Mouse (Mus musculus) small intestine, adult 2 months (tissue): ENCODE measurements around the gene Nsf. TPM values are rescaled to one million over a fixed set of nuclear protein-coding genes. Genes with fewer than 3 reads are reported as not detected.

Experiments used
- H3K27ac ChIP-seq: fragments of 200-500 bp; 2 replicates; pipeline ENCODE4 v1.5.1; 2012; ENCODE audit warnings: low read depth, low read length, control low read depth, inconsistent platforms; ENCODE audit not compliant: insufficient read depth
- H3K27me3 ChIP-seq: fragments of 200-500 bp; 2 replicates; pipeline ENCODE4 v1.6.1; 2012; ENCODE audit warnings: mild to moderate bottlenecking, moderate library complexity, low read length, inconsistent platforms; ENCODE audit not compliant: control insufficient read depth, insufficient read depth
- H3K36me3 ChIP-seq: fragments of 200-500 bp; 2 replicates; pipeline ENCODE4 v1.6.1; 2012; ENCODE audit warnings: mild to moderate bottlenecking, low read length, control low read depth, inconsistent platforms; ENCODE audit not compliant: control insufficient read depth, insufficient read depth
- H3K4me1 ChIP-seq: fragments of 200-500 bp; 2 replicates; pipeline ENCODE4 v1.6.1; 2012; ENCODE audit warnings: low read length, inconsistent platforms, mixed read lengths; ENCODE audit not compliant: control insufficient read depth, insufficient read depth, insufficient read length
- H3K4me3 ChIP-seq: fragments of 200-500 bp; 2 replicates; pipeline ENCODE4 v1.5.1; 2012; ENCODE audit warnings: low read depth, mild to moderate bottlenecking, control low read depth, inconsistent platforms, low read length, moderate library complexity
- CTCF ChIP-seq: fragments of 200-500 bp; IDR thresholded peaks from 2 replicates; pipeline ENCODE4 v1.5.1; 2012; ENCODE audit warnings: low read depth, mild to moderate bottlenecking, control low read depth, inconsistent platforms, low read length, moderate library complexity, mixed read lengths; ENCODE audit not compliant: insufficient replicate concordance, insufficient read length; ENCODE audit errors: extremely low read depth
- POLR2A ChIP-seq: fragments of 200-500 bp; IDR thresholded peaks from 2 replicates; pipeline ENCODE4 v1.6.1; 2012; ENCODE audit warnings: low read depth, mild to moderate bottlenecking, control low read depth, inconsistent platforms, low read length, moderate library complexity
- WGBS: fragments of 180-500 bp; shearing (Covaris S2); methylation state at CpG from one replicate; pipeline ENCODE4 v1.1.7; 2018; 5-methylcytosine and 5-hydroxymethylcytosine counted together
- polyA plus RNA-seq: library from polyadenylated mRNA; depleted of rRNA; stranded (reverse); fragments of >200 nt; gene quantifications from 2 replicates; pipeline ENCODE4 v1.2.3, GENCODE M21; 2012

Nsf gene
- polyA plus RNA-seq, 1 experiment: 25.8 TPM

- WGBS: 82% methylated on average over 4 of the region's 4 CpGs
- no peaks in the 10 kb centered on the region for H3K27me3 ChIP-seq
- peaks cover 16% of the 10 kb centered on the region for H3K36me3 ChIP-seq
- H3K4me3 ChIP-seq: no peak overlapping the region
- H3K4me1 ChIP-seq: peaks cover 2% of the 10 kb centered on the region; the same call in 1 of the 2 replicates
- TF ChIP-seq CTCF: no peak
- TF ChIP-seq POLR2A: no peak
- no peak overlapping the region for H3K27ac ChIP-seq
Measured at GRCm38 (mm10) chr11:103864486-103864885, 89.4 kb downstream of the Nsf start.

GRCm38 (mm10) chr11:103862951-103863350 lies 90.9 kb downstream of the Nsf start:
- no peak overlapping the region for H3K27ac ChIP-seq
- no peak overlapping the region for H3K4me3 ChIP-seq
- 71% methylated on average over 8 of the region's 8 CpGs for WGBS
- H3K27me3 ChIP-seq: no peaks in the 10 kb centered on the region
- no peak for TF ChIP-seq CTCF
- peaks cover 25% of the 10 kb centered on the region for H3K36me3 ChIP-seq
- H3K4me1 ChIP-seq: no peaks in the 10 kb centered on the region

- TF ChIP-seq CTCF: no peak
- no peak for TF ChIP-seq POLR2A
- WGBS: 52% methylated on average over 4 of the region's 4 CpGs
Measured at GRCm38 (mm10) chr11:103859933-103860610, 93.8 kb downstream of the Nsf start.

DNA sequence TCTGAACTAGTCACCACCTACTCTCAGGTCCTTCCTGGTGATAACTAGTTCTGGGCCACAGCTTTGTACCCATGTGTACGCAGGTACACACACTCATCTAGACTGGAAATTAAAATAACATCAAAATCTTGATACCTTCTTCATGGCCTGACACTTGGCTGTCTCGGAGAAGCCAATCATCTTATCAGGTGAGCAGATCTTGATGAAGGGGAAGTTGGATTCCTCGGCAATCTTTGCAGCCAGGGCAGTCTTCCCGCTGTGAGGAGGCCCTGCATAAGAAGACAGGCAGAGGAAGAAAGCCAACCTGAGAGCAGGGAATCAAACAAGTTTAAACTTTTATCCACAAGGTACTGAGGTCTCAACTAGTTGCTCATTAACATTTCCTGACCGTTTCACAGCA lies 95.1 kb downstream of the Nsf start:
- WGBS: 53% methylated on average over 5 of the region's 5 CpGs
- peaks cover 37% of the 10 kb centered on the region for H3K36me3 ChIP-seq
- no peak overlapping the region for H3K27ac ChIP-seq
- no peak overlapping the region for H3K4me3 ChIP-seq
- TF ChIP-seq POLR2A (no peak), CTCF (no peak)
- H3K27me3 ChIP-seq: no peaks in the 10 kb centered on the region
- no peaks in the 10 kb centered on the region for H3K4me1 ChIP-seq

More at GRCm38 (mm10) chr11:103859933-103860610, 93.8 kb downstream of the Nsf start:
- Histone ChIP-seq H3K4me1 (no peaks in the 10 kb centered on the region), H3K27me3 (no peaks in the 10 kb centered on the region), H3K27ac (no peak overlapping the region), H3K4me3 (no peak overlapping the region), H3K36me3 (peaks cover 35% of the 10 kb centered on the region)

DNA sequence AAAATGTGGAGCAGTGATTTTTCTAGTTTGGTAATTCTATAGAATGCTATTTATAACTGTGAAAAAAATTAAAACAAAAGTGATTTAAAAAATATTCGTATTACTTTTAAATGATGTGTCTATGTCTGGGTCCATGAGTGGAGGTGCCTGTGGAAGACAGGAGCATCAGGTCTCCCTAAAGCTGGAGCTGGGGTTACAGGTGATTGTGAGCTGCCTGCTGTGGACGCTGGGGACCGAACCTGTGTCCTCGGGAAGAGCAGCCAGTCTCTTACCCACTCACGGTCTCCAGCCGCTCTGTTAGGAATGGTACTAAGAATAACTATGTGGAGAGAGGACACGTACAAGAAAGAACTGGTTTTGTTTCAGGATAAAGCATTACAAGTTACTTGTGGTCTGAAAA lies 97.2 kb downstream of the Nsf start:
- Histone ChIP-seq H3K27me3 (no peaks in the 10 kb centered on the region), H3K27ac (no peak overlapping the region), H3K36me3 (peaks cover 35% of the 10 kb centered on the region), H3K4me1 (no peaks in the 10 kb centered on the region), H3K4me3 (no peak overlapping the region)
- TF ChIP-seq CTCF: no peak
- no peak for TF ChIP-seq POLR2A
- 94% methylated on average over 7 of the region's 7 CpGs for WGBS

DNA sequence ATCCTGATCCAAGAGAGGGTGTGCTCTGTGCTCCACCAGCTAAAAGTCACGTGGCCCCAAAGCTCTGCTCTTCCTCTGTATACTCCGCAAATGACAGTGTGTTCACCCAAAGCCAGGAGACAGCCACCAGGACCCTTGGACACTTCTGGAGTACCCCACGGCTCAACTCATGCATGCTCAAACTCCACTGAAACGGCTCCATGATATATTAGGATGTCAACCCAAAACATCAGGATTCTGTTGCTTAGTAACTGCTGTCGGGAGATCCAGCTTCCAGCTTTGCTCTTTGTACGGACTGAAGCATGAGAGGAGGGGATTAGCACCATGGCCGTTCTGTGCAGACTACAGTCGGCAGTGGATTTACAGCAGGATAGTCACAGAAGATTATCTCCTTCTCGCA lies 99.6 kb downstream of the Nsf start:
- TF ChIP-seq POLR2A (no peak), CTCF (no peak)
- 87% methylated on average over 9 of the region's 9 CpGs for WGBS
- no peak overlapping the region for H3K27ac ChIP-seq

DNA sequence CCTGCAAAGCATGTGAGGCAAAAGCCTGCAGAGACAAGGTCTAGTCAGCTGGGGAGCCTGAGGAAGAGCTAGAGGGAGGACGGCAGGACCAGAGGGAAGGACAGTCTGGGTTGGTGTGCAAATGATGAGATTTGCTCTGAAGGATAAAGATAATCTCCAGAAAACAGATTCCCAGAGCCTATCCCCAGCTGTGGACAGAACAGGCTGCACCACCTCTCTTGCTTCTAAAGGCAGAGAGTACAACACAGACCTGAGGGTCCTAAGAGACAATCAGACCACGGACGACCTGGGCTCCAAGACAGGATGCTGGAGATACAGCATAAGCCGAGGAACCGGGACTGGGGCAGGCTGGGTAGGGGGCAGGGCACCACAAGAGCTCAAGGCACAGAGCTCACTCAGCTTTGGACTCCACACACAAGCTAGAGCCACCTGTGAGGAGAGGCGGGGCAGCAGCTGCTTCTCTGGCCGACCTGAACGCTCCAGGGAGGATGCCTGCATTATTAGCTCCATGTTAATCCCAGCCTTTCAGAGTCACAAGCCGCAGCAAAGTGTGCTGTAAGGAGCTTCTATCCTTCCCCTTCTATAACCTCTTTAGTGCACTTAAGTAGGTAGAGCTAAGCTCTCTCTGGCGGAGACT lies 100.5 kb downstream of the Nsf start:
- TF ChIP-seq POLR2A: no peak
- no peak for TF ChIP-seq CTCF
- Histone ChIP-seq H3K4me1 (no peaks in the 10 kb centered on the region), H3K36me3 (peaks cover 22% of the 10 kb centered on the region), H3K27ac (no peak overlapping the region), H3K4me3 (no peak overlapping the region), H3K27me3 (no peaks in the 10 kb centered on the region)
- WGBS: 63% methylated on average over 10 of the region's 10 CpGs

More for the DNA sequence above, 99.6 kb downstream of the Nsf start:
- Histone ChIP-seq H3K27me3 (no peaks in the 10 kb centered on the region), H3K4me1 (no peaks in the 10 kb centered on the region), H3K4me3 (no peak overlapping the region), H3K36me3 (peaks cover 28% of the 10 kb centered on the region)
